Mouse (Mus musculus) lung, postnatal 0 days (tissue): ENCODE results near the gene Ptrh2.

ENCODE experiments used
- CTCF ChIP-seq: IDR thresholded peaks from 2 replicates; pipeline ENCODE4 v1.5.1; 2016; ENCODE audit warnings: antibody characterized with exemption, mild to moderate bottlenecking
- EP300 ChIP-seq: IDR thresholded peaks from 2 replicates; pipeline ENCODE4 v1.6.1; 2016; ENCODE audit warnings: antibody characterized with exemption, mild to moderate bottlenecking, control low read depth

DNA sequence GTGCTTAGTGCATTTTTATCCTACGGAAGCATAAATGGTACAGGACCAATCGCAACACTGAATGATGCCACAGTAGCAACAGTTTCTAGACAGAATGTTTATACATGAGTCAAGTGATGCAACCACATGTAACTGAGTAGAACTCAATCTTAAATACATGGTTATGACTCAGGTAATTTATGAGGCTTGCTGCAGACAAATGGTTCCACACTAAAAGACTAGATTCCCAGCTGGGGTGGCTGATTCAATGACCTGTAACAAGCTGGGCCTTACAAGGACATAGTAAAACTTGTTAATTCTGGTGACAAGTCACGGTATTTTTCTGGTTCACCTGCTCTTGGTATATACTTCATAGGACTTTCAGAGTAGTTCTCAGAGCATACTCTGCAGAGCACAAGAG lies 7.7 kb downstream of the Ptrh2 start:
- TF ChIP-seq CTCF, result no peak
- TF ChIP-seq EP300, result no peak
